Mouse (Mus musculus) heart, adult 2 months (tissue): ENCODE results near the gene Arhgef39. TPM values are rescaled to one million over a fixed set of nuclear protein-coding genes. Genes with fewer than 3 reads are reported as not detected.

Experiments
- DNase-seq, 2 experiments: peaks; one replicate each; pipeline ENCODE4 v3.0.0; 2021
- H3K27ac ChIP-seq: fragments of 200-600 bp; 2 replicates; pipeline ENCODE4 v1.8.1; 2022
- H3K27me3 ChIP-seq: fragments of 200-500 bp; 2 replicates; pipeline ENCODE4 v1.6.1; 2012; ENCODE audit warnings: mild to moderate bottlenecking, low read length, inconsistent platforms, mixed read lengths; ENCODE audit not compliant: control insufficient read depth, insufficient read depth
- H3K36me3 ChIP-seq: fragments of 200-500 bp; 2 replicates; pipeline ENCODE4 v1.6.1; 2012; ENCODE audit warnings: low read length, inconsistent platforms; ENCODE audit not compliant: control insufficient read depth, insufficient read depth
- H3K4me1 ChIP-seq: fragments of 200-500 bp; 2 replicates; pipeline ENCODE4 v1.6.1; 2011; ENCODE audit warnings: low read length; ENCODE audit not compliant: control insufficient read depth, insufficient read depth
- H3K4me3 ChIP-seq: fragments of 200-600 bp; 2 replicates; pipeline ENCODE4 v1.8.1; 2022
- H3K79me2 ChIP-seq: fragments of 200-500 bp; replicated peaks from 2 replicates; pipeline ENCODE4 v1.6.1; 2012; ENCODE audit warnings: mild to moderate bottlenecking, inconsistent platforms, low read length, moderate library complexity, mixed read lengths; ENCODE audit not compliant: control insufficient read depth, insufficient read depth
- H3K9ac ChIP-seq: fragments of 200-500 bp; 2 replicates; pipeline ENCODE4 v1.6.1; 2012; ENCODE audit warnings: low read depth, mild to moderate bottlenecking, control low read depth, inconsistent platforms, low read length, mixed read lengths
- CTCF ChIP-seq: fragments of 200-600 bp; IDR thresholded peaks from 2 replicates; pipeline ENCODE4 v1.8.1; 2022; ENCODE audit warnings: antibody characterized with exemption, mild to moderate bottlenecking, moderate library complexity
- EP300 ChIP-seq: fragments of 200-500 bp; IDR thresholded peaks from 2 replicates; pipeline ENCODE4 v1.6.1; 2011; ENCODE audit warnings: low read depth, low read length, control low read depth; ENCODE audit not compliant: insufficient read depth
- POLR2A ChIP-seq: fragments of 200-500 bp; IDR thresholded peaks from 2 replicates; pipeline ENCODE4 v1.6.1; 2011; ENCODE audit warnings: mild to moderate bottlenecking, low read depth, low read length, control low read depth; ENCODE audit not compliant: insufficient read depth
- WGBS: fragments of 180-500 bp; shearing (Covaris S2); methylation state at CpG from one replicate; pipeline ENCODE4 v1.1.7; 2018; 5-methylcytosine and 5-hydroxymethylcytosine counted together
- intact Hi-C: fragments of 180-260 bp; cut with DNase I; formaldehyde crosslinking; loops from one replicate; pipeline ENCODE4 v1.15.1; 2025
- polyA plus RNA-seq: library from polyadenylated mRNA; depleted of rRNA; stranded (reverse); fragments of >200 nt; gene quantifications from 2 replicates; pipeline ENCODE4 v1.2.3, GENCODE M21; 2012
- total RNA-seq, 2 experiments: library from RNA; stranded (reverse); gene quantifications; 2 replicates each; pipeline ENCODE4 v1.2.3; 2021

Arhgef39 gene
- total and polyA plus RNA-seq, 3 experiments = 0.30 to 1.7 (median 0.31) TPM

DNA sequence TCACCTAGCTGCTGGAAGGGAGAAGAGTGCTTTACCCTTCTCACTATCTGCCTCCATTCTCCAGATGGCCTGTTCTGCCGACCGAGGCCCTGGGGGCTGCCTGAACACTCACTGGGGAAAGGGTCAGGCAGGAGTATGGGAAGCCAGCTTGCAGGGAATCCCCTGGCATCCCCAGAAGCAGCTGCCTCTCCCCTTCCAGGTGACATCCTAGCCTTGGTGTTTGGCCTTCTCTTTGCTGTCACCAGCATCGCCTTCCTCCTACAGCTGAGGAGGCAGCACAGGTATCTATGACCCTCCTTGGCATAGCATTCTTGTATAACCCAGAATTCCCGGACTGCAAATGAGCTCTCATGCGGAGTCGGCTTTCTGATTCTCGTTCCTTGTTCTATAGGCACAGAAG lies 13.2 kb upstream of the Arhgef39 start:
- 66% methylated on average over 7 of the region's 7 CpGs for WGBS
- peaks cover 4% of the 10 kb centered on the region for H3K4me1 ChIP-seq
- intact Hi-C loops = no loop called here
- no peak overlapping the region for H3K9ac ChIP-seq
- H3K79me2 ChIP-seq = no peaks in the 10 kb centered on the region
- H3K36me3 ChIP-seq = no peaks in the 10 kb centered on the region
- TF ChIP-seq EP300 (no peak), POLR2A (no peak), CTCF (no peak)
- no peaks in the 10 kb centered on the region for H3K27me3 ChIP-seq
- no peak for DNase-seq
- H3K4me3 ChIP-seq = no peak overlapping the region
- no peak overlapping the region for H3K27ac ChIP-seq

DNA sequence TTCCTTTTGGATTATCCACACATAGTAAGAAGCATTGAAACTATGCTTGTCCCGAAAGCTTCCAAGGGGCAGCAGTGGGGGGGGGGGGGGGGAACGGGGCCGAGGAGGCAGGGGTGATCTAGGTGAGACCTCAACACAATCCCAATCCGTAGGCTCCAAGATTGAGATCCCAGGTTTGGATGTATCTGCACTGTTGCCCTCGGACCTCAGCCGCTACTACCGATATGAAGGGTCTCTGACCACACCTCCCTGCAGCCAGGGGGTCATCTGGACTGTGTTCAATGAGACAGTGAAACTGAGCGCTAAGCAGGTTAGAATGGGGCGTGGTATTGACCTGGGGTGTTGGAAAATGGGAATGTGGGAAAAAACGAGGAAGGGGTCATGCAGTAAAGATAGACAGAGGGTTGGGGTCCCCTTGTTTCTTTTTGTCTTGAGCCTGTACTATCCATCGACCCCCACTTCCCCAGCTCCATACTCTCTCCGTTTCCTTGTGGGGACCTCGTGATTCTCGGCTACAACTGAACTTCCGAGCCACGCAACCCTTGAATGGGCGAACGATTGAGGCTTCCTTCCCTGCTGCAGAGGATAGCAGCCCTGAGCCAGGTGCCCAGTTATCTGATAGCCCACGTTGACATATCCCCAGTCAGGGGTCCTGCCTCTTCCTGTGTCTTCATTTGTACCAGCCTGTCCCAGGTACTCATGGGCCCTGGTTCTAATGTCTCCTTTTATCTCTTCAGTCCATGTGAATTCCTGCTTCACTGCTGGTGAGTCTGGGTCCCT lies 12.4 kb upstream of the Arhgef39 start:
- intact Hi-C loops = no loop called here
- DNase-seq = no peak
- WGBS = 62% methylated on average over 19 of the region's 19 CpGs

DNA sequence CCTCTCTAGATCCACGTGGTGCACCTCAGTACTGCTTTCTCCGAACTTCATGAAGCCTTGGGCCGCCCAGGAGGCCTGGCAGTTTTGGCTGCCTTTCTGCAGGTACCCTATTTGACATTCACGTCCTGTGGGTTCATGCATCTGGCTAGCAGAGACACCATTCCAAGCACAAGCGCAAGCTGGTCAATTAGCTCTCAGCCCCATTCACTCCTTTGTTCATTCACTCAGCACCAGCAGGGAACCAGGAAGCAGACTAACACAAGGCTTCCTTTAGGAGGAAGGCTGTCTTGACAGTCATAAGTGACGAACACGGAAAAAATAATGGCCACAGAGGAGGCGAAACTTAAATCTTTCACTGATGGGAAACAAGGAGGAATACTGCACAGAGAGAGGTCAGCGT lies 9.6 kb upstream of the Arhgef39 start:
- H3K27ac ChIP-seq = no peak overlapping the region
- DNase-seq = no peak
- intact Hi-C loops = no loop called here
- H3K4me3 ChIP-seq = no peak overlapping the region
- H3K9ac ChIP-seq = no peak overlapping the region
- no peaks in the 10 kb centered on the region for H3K36me3 ChIP-seq
- H3K4me1 ChIP-seq = peaks cover 4% of the 10 kb centered on the region
- H3K27me3 ChIP-seq = no peaks in the 10 kb centered on the region
- 46% methylated on average over 9 of the region's 9 CpGs for WGBS
- TF ChIP-seq POLR2A (no peak), EP300 (no peak), CTCF (no peak)
- H3K79me2 ChIP-seq = no peaks in the 10 kb centered on the region

More for the DNA sequence above, 12.4 kb upstream of the Arhgef39 start:
- Histone ChIP-seq H3K79me2 (no peaks in the 10 kb centered on the region), H3K36me3 (no peaks in the 10 kb centered on the region), H3K4me3 (no peak overlapping the region), H3K27ac (no peak overlapping the region), H3K27me3 (no peaks in the 10 kb centered on the region), H3K9ac (no peak overlapping the region), H3K4me1 (peaks cover 4% of the 10 kb centered on the region)
- TF ChIP-seq POLR2A (no peak), CTCF (no peak), EP300 (no peak)

DNA sequence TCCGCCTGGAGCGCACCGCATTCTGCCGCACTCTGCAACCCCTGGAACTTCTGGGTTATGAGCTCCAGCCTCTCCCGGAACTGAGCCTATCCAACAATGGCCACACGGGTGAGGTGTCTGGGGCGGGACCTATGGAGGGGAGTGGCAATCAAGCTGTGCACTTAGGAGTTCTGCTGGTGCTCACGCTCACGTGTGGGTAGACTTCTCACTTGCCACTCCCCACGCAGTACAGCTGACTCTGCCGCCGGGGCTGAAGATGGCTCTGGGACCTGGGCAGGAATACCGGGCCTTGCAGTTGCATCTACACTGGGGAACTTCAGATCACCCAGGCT lies 9.1 kb upstream of the Arhgef39 start:
- no peak overlapping the region for H3K27ac ChIP-seq
- intact Hi-C loops = no loop called here
- peaks cover 4% of the 10 kb centered on the region for H3K4me1 ChIP-seq
- H3K36me3 ChIP-seq = no peaks in the 10 kb centered on the region
- WGBS = 8% methylated on average over 13 of the region's 13 CpGs
- no peaks in the 10 kb centered on the region for H3K79me2 ChIP-seq
- peak overlapping the region; percentile 49 for H3K9ac ChIP-seq
- no peaks in the 10 kb centered on the region for H3K27me3 ChIP-seq
- DNase-seq = peak; percentile 60
- TF ChIP-seq POLR2A = peak; percentile 50; the same call in 1 of the 2 replicates
- no peak for TF ChIP-seq EP300
- 0 out of 2 replicates have a peak, but pooled peaks have one; percentile 15 for TF ChIP-seq CTCF
- H3K4me3 ChIP-seq = peak overlapping the region; percentile 44

DNA sequence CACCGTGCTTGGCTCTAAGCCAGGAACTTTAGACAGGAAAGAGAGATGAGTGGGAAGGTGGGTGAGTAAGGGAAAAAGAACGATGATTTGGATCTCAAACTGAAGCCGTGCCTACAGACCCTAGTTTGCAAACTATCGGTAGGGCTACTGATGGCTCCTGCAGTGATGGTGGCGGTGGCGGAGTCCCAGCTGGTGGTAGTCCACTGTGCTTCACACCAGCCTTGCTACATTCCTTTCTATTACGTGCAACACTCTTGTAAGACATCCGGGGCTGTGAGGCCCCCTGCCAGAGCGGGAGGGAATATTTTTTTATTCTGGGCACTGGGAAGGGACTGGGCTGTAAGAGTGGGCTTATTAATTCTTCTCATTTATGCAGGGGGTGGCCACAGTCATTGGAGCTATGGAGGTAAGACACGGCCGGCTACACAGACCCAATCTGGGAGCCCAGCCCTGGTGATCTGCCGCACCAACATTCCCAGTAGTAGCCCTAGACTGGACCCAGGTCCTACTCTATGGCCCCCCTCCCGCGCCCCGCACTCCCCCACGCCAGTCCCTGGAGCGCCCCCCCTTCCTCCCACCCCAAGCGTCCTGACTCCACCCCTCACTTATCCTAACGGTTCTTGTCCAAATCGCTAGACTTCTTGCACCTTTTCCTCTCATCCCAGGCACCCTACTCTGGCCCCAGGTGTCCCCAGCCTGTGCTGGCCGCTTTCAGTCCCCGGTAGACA lies 8.6 kb upstream of the Arhgef39 start:
- DNase-seq = peak in 1 of 2 experiments; percentile 21
- no peaks in the 10 kb centered on the region for H3K79me2 ChIP-seq
- H3K27me3 ChIP-seq = no peaks in the 10 kb centered on the region
- H3K4me3 ChIP-seq = peak overlapping the region; percentile 44
- H3K27ac ChIP-seq = no peak overlapping the region
- WGBS = 8% methylated on average over 20 of the region's 22 CpGs
- peaks cover 4% of the 10 kb centered on the region for H3K4me1 ChIP-seq
- TF ChIP-seq CTCF (no peak), POLR2A (no peak), EP300 (no peak)
- no peaks in the 10 kb centered on the region for H3K36me3 ChIP-seq
- peak overlapping the region; percentile 49 for H3K9ac ChIP-seq
- intact Hi-C loops = no loop called here
